Mouse (Mus musculus): ENCODE data around the gene Orai2. TPM values are rescaled to one million over a fixed set of nuclear protein-coding genes. Genes with fewer than 3 reads are reported as not detected.
"Not testable (repeated sequence)": the region's sequence is repeated elsewhere in the genome, so short reads cannot be mapped to it uniquely, and the experiment has no call there.

Gene Orai2
- total and polyA plus RNA-seq, 2 experiments from 2014 or later: 56.8 to 122 TPM

GRCm38 (mm10) chr5:136213716-136214115 lies 43.2 kb upstream of the Orai2 start:
- H3K4me2 ChIP-seq (ENCODE audit: low read depth, low read length): no peak overlapping the region

GRCm38 (mm10) chr5:136212716-136213115 lies 42.2 kb upstream of the Orai2 start:
- no peak for TF ChIP-seq CTCF (IDR thresholded peaks at IDR 0.05; ENCODE audit: low read depth)
- no peaks in the 10 kb centered on the region for H3K9me3 ChIP-seq (ENCODE audit: low read length)
- no peaks in the 10 kb centered on the region for H3K36me3 ChIP-seq (ENCODE audit: insufficient read depth, low read length)
- DNase-seq (ENCODE audit: low spot score) (no peak), ATAC-seq (no peak)
- no peak overlapping the region for H3K4me3 ChIP-seq (ENCODE audit: low read length)
- no peaks in the 10 kb centered on the region for H3K4me1 ChIP-seq (ENCODE audit: insufficient read depth, low read length)
- WGBS: 93% methylated on average over 11 of the region's 11 CpGs
- no peak overlapping the region for H3K27ac ChIP-seq
- no peaks in the 10 kb centered on the region for H3K27me3 ChIP-seq (ENCODE audit: insufficient read depth, low read length)
- H3K9ac ChIP-seq (replicated peaks; ENCODE audit: low read length): no peak overlapping the region
- no peak overlapping the region for H3K4me2 ChIP-seq (ENCODE audit: low read depth, low read length)

More at GRCm38 (mm10) chr5:136213716-136214115, 43.2 kb upstream of the Orai2 start:
- H3K27me3 ChIP-seq (ENCODE audit: insufficient read depth, low read length): no peaks in the 10 kb centered on the region
- no peak overlapping the region for H3K4me3 ChIP-seq (ENCODE audit: low read length)
- H3K4me1 ChIP-seq (ENCODE audit: insufficient read depth, low read length): no peaks in the 10 kb centered on the region
- ATAC-seq: no peak
- H3K9ac ChIP-seq (replicated peaks; ENCODE audit: low read length): no peak overlapping the region
- no peak for DNase-seq (ENCODE audit: low spot score)
- H3K36me3 ChIP-seq (ENCODE audit: insufficient read depth, low read length): 0 out of 2 replicates have a peak, but pooled peaks cover 2% of the 10 kb centered on the region
- 73% methylated on average over 5 of the region's 5 CpGs for WGBS
- no peak overlapping the region for H3K27ac ChIP-seq
- H3K9me3 ChIP-seq (ENCODE audit: low read length): no peaks in the 10 kb centered on the region
- TF ChIP-seq CTCF (IDR thresholded peaks at IDR 0.05; ENCODE audit: low read depth): no peak

GRCm38 (mm10) chr5:136211341-136212102 lies 41.0 kb upstream of the Orai2 start:
- not testable (repeated sequence) for H3K9ac ChIP-seq (replicated peaks; ENCODE audit: low read length); H3K4me1 ChIP-seq (ENCODE audit: insufficient read depth, low read length); H3K27me3 ChIP-seq (ENCODE audit: insufficient read depth, low read length); H3K4me3 ChIP-seq (ENCODE audit: low read length); H3K27ac ChIP-seq; H3K36me3 ChIP-seq (ENCODE audit: insufficient read depth, low read length); H3K9me3 ChIP-seq (ENCODE audit: low read length); H3K4me2 ChIP-seq (ENCODE audit: low read depth, low read length); ATAC-seq; DNase-seq (ENCODE audit: low spot score)
- WGBS: 94% methylated on average over 14 of the region's 14 CpGs

- Histone ChIP-seq H3K36me3 (ENCODE audit: insufficient read depth, low read length) (no peaks in the 10 kb centered on the region), H3K4me2 (ENCODE audit: low read depth, low read length) (no peak overlapping the region), H3K27me3 (ENCODE audit: insufficient read depth, low read length) (no peaks in the 10 kb centered on the region), H3K27ac (no peak overlapping the region), H3K4me3 (ENCODE audit: low read length) (no peak overlapping the region), H3K9me3 (ENCODE audit: low read length) (no peaks in the 10 kb centered on the region), H3K9ac (replicated peaks; ENCODE audit: low read length) (no peak overlapping the region), H3K4me1 (ENCODE audit: insufficient read depth, low read length) (no peaks in the 10 kb centered on the region)
- DNase-seq (ENCODE audit: low spot score) (no peak), ATAC-seq (no peak)
- 74% methylated on average over 5 of the region's 5 CpGs for WGBS
- TF ChIP-seq CTCF (IDR thresholded peaks at IDR 0.05; ENCODE audit: low read depth): no peak
Observed at GRCm38 (mm10) chr5:136210549-136210948, 40.0 kb upstream of the Orai2 start.

- 32% methylated on average over 7 of the region's 7 CpGs for WGBS
- peak; percentile 70; the same call in 1 of the 2 replicates for ATAC-seq
- Histone ChIP-seq H3K9me3 (ENCODE audit: low read length) (no peaks in the 10 kb centered on the region), H3K36me3 (ENCODE audit: insufficient read depth, low read length) (0 out of 2 replicates have a peak, but pooled peaks cover 1% of the 10 kb centered on the region), H3K4me3 (ENCODE audit: low read length) (no peak overlapping the region), H3K27ac (no peak overlapping the region), H3K27me3 (ENCODE audit: insufficient read depth, low read length) (no peaks in the 10 kb centered on the region), H3K9ac (replicated peaks; ENCODE audit: low read length) (no peak overlapping the region), H3K4me1 (ENCODE audit: insufficient read depth, low read length) (peaks cover 6% of the 10 kb centered on the region; the same call in 1 of the 2 replicates), H3K4me2 (ENCODE audit: low read depth, low read length) (no peak overlapping the region)
- peak; percentile 89 for DNase-seq (ENCODE audit: low spot score)
- TF ChIP-seq CTCF (IDR thresholded peaks at IDR 0.05; ENCODE audit: low read depth): peak; percentile 96
Observed at GRCm38 (mm10) chr5:136201832-136202231, 31.3 kb upstream of the Orai2 start.

- no peak for DNase-seq (ENCODE audit: low spot score)
- Histone ChIP-seq H3K27me3 (ENCODE audit: insufficient read depth, low read length) (no peaks in the 10 kb centered on the region), H3K9me3 (ENCODE audit: low read length) (no peaks in the 10 kb centered on the region), H3K4me1 (ENCODE audit: insufficient read depth, low read length) (peaks cover 6% of the 10 kb centered on the region; the same call in 1 of the 2 replicates), H3K27ac (no peak overlapping the region), H3K4me2 (ENCODE audit: low read depth, low read length) (peak overlapping the region; percentile 97), H3K4me3 (ENCODE audit: low read length) (peak overlapping the region; percentile 97), H3K9ac (replicated peaks; ENCODE audit: low read length) (peak overlapping the region; percentile 92), H3K36me3 (ENCODE audit: insufficient read depth, low read length) (peaks cover 13% of the 10 kb centered on the region; the same call in 1 of the 2 replicates)
- peak; percentile 27; the same call in 1 of the 2 replicates for TF ChIP-seq CTCF (IDR thresholded peaks at IDR 0.05; ENCODE audit: low read depth)
- WGBS: 29% methylated on average over 11 of the region's 11 CpGs
- ATAC-seq: no peak
Observed at GRCm38 (mm10) chr5:136199526-136199925, 29.0 kb upstream of the Orai2 start.

All from hindbrain, postnatal 0 days (tissue).